Mouse (Mus musculus): ENCODE measurements at regions not wholly inside any gene's neighbourhood (a gene's known extent, or its start where the extent isn't known, plus 50 kb on each side); places are given as distances from the start of the nearest gene placed in this dataset.

DNA sequence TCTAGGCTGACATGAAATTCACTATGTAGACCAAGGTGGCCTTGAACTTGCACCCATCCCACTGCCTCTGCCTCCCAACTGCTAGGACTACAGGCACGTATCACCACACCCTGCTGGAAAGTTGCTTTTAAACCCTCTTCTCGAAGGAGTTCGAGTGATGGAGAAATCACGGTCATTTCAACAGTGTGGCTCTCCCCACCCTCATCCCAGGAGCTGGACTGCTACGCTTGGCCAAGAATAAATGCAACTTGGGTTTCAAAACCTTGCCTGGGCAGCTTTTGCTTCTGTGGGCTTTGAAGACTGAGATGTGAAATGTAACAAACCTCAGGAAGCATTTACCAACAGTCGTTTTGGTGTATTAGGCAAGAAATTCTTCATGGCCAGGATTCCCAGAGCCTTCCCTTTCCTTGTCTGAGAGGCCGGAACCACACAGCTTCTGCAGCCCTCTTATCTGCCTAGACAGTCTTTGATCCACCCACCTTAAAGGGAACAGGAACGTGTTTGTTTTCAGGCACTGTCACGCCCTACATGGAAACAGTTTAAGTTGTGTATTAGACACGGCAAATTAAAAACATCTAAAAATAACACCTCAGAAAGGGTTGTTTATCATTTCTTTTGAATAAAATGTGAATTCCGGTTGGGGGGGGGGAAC lies 103.0 kb upstream of the Map3k1 start:
- TF ChIP-seq USF1 (IDR thresholded peaks at IDR 0.05; ENCODE audit: low read depth) = no peak
- TF ChIP-seq TCF12 (IDR thresholded peaks at IDR 0.05; ENCODE audit: insufficient read depth, poor library complexity, severe bottlenecking) = no peak

All from myocyte (in vitro differentiated cells).